Mouse (Mus musculus): ENCODE data around the gene Bfsp1. TPM values are rescaled to one million over a fixed set of nuclear protein-coding genes. Genes with fewer than 3 reads are reported as not detected.
A peak's percentile ranks its signal among the peaks of the same experiment; 100 is the strongest.

The Bfsp1 gene
- polyA plus RNA-seq, 1 experiment, result 0.36 TPM

DNA sequence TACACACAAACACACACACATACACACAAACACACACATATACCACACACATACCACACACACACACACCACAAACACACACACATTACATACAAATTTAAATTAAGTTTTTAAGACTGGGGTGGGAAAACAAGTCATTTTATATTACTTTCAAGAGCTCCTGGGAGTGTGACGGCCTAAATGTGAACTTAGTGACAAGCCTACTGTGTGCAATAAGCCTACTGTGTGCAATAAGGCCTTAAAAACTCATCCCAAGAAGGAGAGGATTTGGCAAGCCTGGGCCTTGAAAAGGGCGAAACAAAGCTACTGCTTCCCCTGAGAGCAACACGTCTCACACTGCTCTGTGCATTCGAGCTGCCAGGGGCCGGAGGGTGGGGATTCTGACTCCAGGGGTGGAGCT, 30.3 kb downstream of the Bfsp1 start:
- H3K4me1 ChIP-seq (ENCODE audit: control insufficient read depth, insufficient read depth, low read length), result no peaks in the 10 kb centered on the region
- DNase-seq, result no peak
- whole genome bisulfite sequencing, result 84% methylated on average over 5 of the region's 5 CpGs
- H3K27ac ChIP-seq (ENCODE audit: insufficient read depth, low read depth, low read length), result no peak overlapping the region
- H3K27me3 ChIP-seq (replicated peaks; ENCODE audit: control insufficient read depth, insufficient read depth, low read length), result no peaks in the 10 kb centered on the region
- H3K4me3 ChIP-seq (ENCODE audit: insufficient read depth, low read depth, low read length), result no peak overlapping the region
- TF ChIP-seq CTCF (conservative IDR thresholded peaks at IDR 0.05; ENCODE audit: insufficient read depth, insufficient read length, low read depth, low read length), result no peak
- no peak for TF ChIP-seq POLR2A (IDR thresholded peaks at IDR 0.05; ENCODE audit: low read depth, low read length)
- H3K36me3 ChIP-seq (ENCODE audit: control insufficient read depth, insufficient read depth, low read length), result no peaks in the 10 kb centered on the region

DNA sequence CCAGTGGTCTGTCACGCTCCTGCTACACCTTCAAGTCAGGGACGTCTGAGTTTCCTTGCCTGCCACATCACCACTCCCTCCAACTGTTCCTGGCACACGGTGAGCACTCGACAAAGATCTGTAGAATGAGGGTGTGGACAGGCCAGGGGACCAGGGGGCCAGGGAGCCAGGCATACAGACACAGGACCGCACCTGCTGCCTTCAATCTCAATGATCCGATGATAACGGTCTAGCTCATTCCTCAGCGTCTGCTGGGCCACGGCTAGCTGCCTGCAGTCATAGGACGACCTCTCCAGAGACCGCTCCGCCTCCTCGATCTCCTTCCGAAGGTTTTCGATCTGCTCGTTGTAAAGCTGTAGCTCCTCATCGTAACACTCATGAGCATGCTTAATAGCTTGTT, 31.3 kb downstream of the Bfsp1 start:
- no peaks in the 10 kb centered on the region for H3K27me3 ChIP-seq (replicated peaks; ENCODE audit: control insufficient read depth, insufficient read depth, low read length)
- no peaks in the 10 kb centered on the region for H3K4me1 ChIP-seq (ENCODE audit: control insufficient read depth, insufficient read depth, low read length)
- WGBS, result 56% methylated on average over 17 of the region's 17 CpGs
- no peaks in the 10 kb centered on the region for H3K36me3 ChIP-seq (ENCODE audit: control insufficient read depth, insufficient read depth, low read length)
- H3K27ac ChIP-seq (ENCODE audit: insufficient read depth, low read depth, low read length), result no peak overlapping the region
- H3K4me3 ChIP-seq (ENCODE audit: insufficient read depth, low read depth, low read length), result no peak overlapping the region
- no peak for DNase-seq
- TF ChIP-seq CTCF (conservative IDR thresholded peaks at IDR 0.05; ENCODE audit: insufficient read depth, insufficient read length, low read depth, low read length), result no peak
- TF ChIP-seq POLR2A (IDR thresholded peaks at IDR 0.05; ENCODE audit: low read depth, low read length), result no peak

- 84% methylated on average over 11 of the region's 11 CpGs for WGBS
- no peak overlapping the region for H3K27ac ChIP-seq (ENCODE audit: insufficient read depth, low read depth, low read length)
Measured at GRCm38 (mm10) chr2:143813461-143813860, 49.5 kb downstream of the Bfsp1 start.

GRCm38 (mm10) chr2:143812262-143812661, 50.7 kb downstream of the Bfsp1 start:
- WGBS, result 27% methylated on average over 4 of the region's 4 CpGs
- DNase-seq, result no peak
- Histone ChIP-seq H3K4me3 (ENCODE audit: insufficient read depth, low read depth, low read length) (no peak overlapping the region), H3K27ac (ENCODE audit: insufficient read depth, low read depth, low read length) (no peak overlapping the region), H3K36me3 (ENCODE audit: control insufficient read depth, insufficient read depth, low read length) (no peaks in the 10 kb centered on the region), H3K4me1 (ENCODE audit: control insufficient read depth, insufficient read depth, low read length) (no peaks in the 10 kb centered on the region), H3K27me3 (replicated peaks; ENCODE audit: control insufficient read depth, insufficient read depth, low read length) (no peaks in the 10 kb centered on the region)
- no peak for TF ChIP-seq POLR2A (IDR thresholded peaks at IDR 0.05; ENCODE audit: low read depth, low read length)
- TF ChIP-seq CTCF (conservative IDR thresholded peaks at IDR 0.05; ENCODE audit: insufficient read depth, insufficient read length, low read depth, low read length), result no peak

More at GRCm38 (mm10) chr2:143813461-143813860, 49.5 kb downstream of the Bfsp1 start:
- no peak for DNase-seq
- Histone ChIP-seq H3K27me3 (replicated peaks; ENCODE audit: control insufficient read depth, insufficient read depth, low read length) (no peaks in the 10 kb centered on the region), H3K36me3 (ENCODE audit: control insufficient read depth, insufficient read depth, low read length) (no peaks in the 10 kb centered on the region), H3K4me3 (ENCODE audit: insufficient read depth, low read depth, low read length) (no peak overlapping the region), H3K4me1 (ENCODE audit: control insufficient read depth, insufficient read depth, low read length) (no peaks in the 10 kb centered on the region)
- no peak for TF ChIP-seq CTCF (conservative IDR thresholded peaks at IDR 0.05; ENCODE audit: insufficient read depth, insufficient read length, low read depth, low read length)
- TF ChIP-seq POLR2A (IDR thresholded peaks at IDR 0.05; ENCODE audit: low read depth, low read length), result no peak

- H3K27ac ChIP-seq (ENCODE audit: insufficient read depth, low read depth, low read length), result no peak overlapping the region
- no peak overlapping the region for H3K4me3 ChIP-seq (ENCODE audit: insufficient read depth, low read depth, low read length)
- no peaks in the 10 kb centered on the region for H3K36me3 ChIP-seq (ENCODE audit: control insufficient read depth, insufficient read depth, low read length)
- peaks cover 3% of the 10 kb centered on the region; the same call in 1 of the 2 replicates for H3K4me1 ChIP-seq (ENCODE audit: control insufficient read depth, insufficient read depth, low read length)
- TF ChIP-seq POLR2A (IDR thresholded peaks at IDR 0.05; ENCODE audit: low read depth, low read length) (no peak), CTCF (conservative IDR thresholded peaks at IDR 0.05; ENCODE audit: insufficient read depth, insufficient read length, low read depth, low read length) (no peak)
- WGBS, result 73% methylated on average over 5 of the region's 5 CpGs
- no peaks in the 10 kb centered on the region for H3K27me3 ChIP-seq (replicated peaks; ENCODE audit: control insufficient read depth, insufficient read depth, low read length)
- DNase-seq, result no peak
Measured at GRCm38 (mm10) chr2:143808789-143809188, 54.2 kb downstream of the Bfsp1 start.

- H3K27ac ChIP-seq (ENCODE audit: insufficient read depth, low read depth, low read length), result no peak overlapping the region
- no peak for DNase-seq
Measured at GRCm38 (mm10) chr2:143806924-143807664, 55.9 kb downstream of the Bfsp1 start.

GRCm38 (mm10) chr2:143806140-143806923, 56.6 kb downstream of the Bfsp1 start:
- peak; percentile 61 for DNase-seq
- 42% methylated on average over 15 of the region's 15 CpGs for WGBS
- Histone ChIP-seq H3K4me1 (ENCODE audit: control insufficient read depth, insufficient read depth, low read length) (peaks cover 3% of the 10 kb centered on the region; the same call in 1 of the 2 replicates), H3K27me3 (replicated peaks; ENCODE audit: control insufficient read depth, insufficient read depth, low read length) (no peaks in the 10 kb centered on the region), H3K27ac (ENCODE audit: insufficient read depth, low read depth, low read length) (no peak overlapping the region), H3K4me3 (ENCODE audit: insufficient read depth, low read depth, low read length) (no peak overlapping the region), H3K36me3 (ENCODE audit: control insufficient read depth, insufficient read depth, low read length) (no peaks in the 10 kb centered on the region)
- TF ChIP-seq CTCF (conservative IDR thresholded peaks at IDR 0.05; ENCODE audit: insufficient read depth, insufficient read length, low read depth, low read length) (no peak), POLR2A (IDR thresholded peaks at IDR 0.05; ENCODE audit: low read depth, low read length) (no peak)

More at GRCm38 (mm10) chr2:143806924-143807664, 55.9 kb downstream of the Bfsp1 start:
- Histone ChIP-seq H3K27me3 (replicated peaks; ENCODE audit: control insufficient read depth, insufficient read depth, low read length) (no peaks in the 10 kb centered on the region), H3K4me3 (ENCODE audit: insufficient read depth, low read depth, low read length) (no peak overlapping the region), H3K36me3 (ENCODE audit: control insufficient read depth, insufficient read depth, low read length) (no peaks in the 10 kb centered on the region), H3K4me1 (ENCODE audit: control insufficient read depth, insufficient read depth, low read length) (peaks cover 3% of the 10 kb centered on the region; the same call in 1 of the 2 replicates)
- 71% methylated on average over 9 of the region's 9 CpGs for WGBS
- TF ChIP-seq CTCF (conservative IDR thresholded peaks at IDR 0.05; ENCODE audit: insufficient read depth, insufficient read length, low read depth, low read length), result no peak
- no peak for TF ChIP-seq POLR2A (IDR thresholded peaks at IDR 0.05; ENCODE audit: low read depth, low read length)
